Mouse (Mus musculus) neutrophil, adult 5-6 weeks (primary cell): ENCODE results near the gene Nipsnap3a. TPM values are rescaled to one million over a fixed set of nuclear protein-coding genes. Genes with fewer than 3 reads are reported as not detected.
A peak's percentile ranks its signal among the peaks of the same experiment; 100 is the strongest.

Experiments used
- ATAC-seq: fragments of 151-379, 151-347 bp; 2 replicates; pipeline ENCODE4 v1.8.0; 2017; ENCODE audit warnings: mild to moderate bottlenecking, moderate TSS enrichment; ENCODE audit not compliant: insufficient number of reproducible peaks, poor library complexity, low FRiP score, severe bottlenecking; ENCODE audit errors: extremely low read depth
- total RNA-seq: library from RNA; stranded (forward); fragments of 200-1000 nt; gene quantifications from 2 replicates; pipeline ENCODE4 v1.2.3, GENCODE M21; 2017

Nipsnap3a gene
- not detected in 2 replicates for total RNA-seq

- ATAC-seq: no peak
Measured at GRCm38 (mm10) chr4:52989248-52989647, at the start of gene Nipsnap3a. Gene Nipsnap3a, plus strand, starts transcription at chr4:52989272.

- ATAC-seq: no peak
Measured at GRCm38 (mm10) chr4:52946665-52947064, 42.4 kb upstream of the Nipsnap3a start.

- ATAC-seq: no peak
Measured at GRCm38 (mm10) chr4:52949005-52949404, 40.1 kb upstream of the Nipsnap3a start.

GRCm38 (mm10) chr4:52958693-52959092 lies 30.4 kb upstream of the Nipsnap3a start:
- ATAC-seq: no peak

GRCm38 (mm10) chr4:52964247-52964646 lies 24.8 kb upstream of the Nipsnap3a start, which contains the start of gene Olfr270:
Gene Olfr270, plus strand, starts transcription at chr4:52964547.
- no peak for ATAC-seq

GRCm38 (mm10) chr4:52985216-52985615 lies 3.9 kb upstream of the Nipsnap3a start:
- ATAC-seq: no peak

GRCm38 (mm10) chr4:52986266-52986665 lies 2.8 kb upstream of the Nipsnap3a start:
- ATAC-seq: no peak

GRCm38 (mm10) chr4:52999449-52999848 lies 10.4 kb downstream of the Nipsnap3a start:
- ATAC-seq: no peak

- ATAC-seq: no peak
Measured at GRCm38 (mm10) chr4:53000154-53000553, 11.1 kb downstream of the Nipsnap3a start.

- no peak for ATAC-seq
Measured at GRCm38 (mm10) chr4:53009183-53009582, 20.1 kb downstream of the Nipsnap3a start.

- ATAC-seq: no peak
Measured at GRCm38 (mm10) chr4:53009871-53010270, 20.8 kb downstream of the Nipsnap3a start.

- ATAC-seq: peak; percentile 94
Measured at GRCm38 (mm10) chr4:53011732-53012361, 22.8 kb downstream of the Nipsnap3a start, which contains the start of gene Nipsnap3b. Gene Nipsnap3b, plus strand, starts transcription at chr4:53011880.

GRCm38 (mm10) chr4:53014421-53014820 lies 25.3 kb downstream of the Nipsnap3a start:
- no peak for ATAC-seq

- no peak for ATAC-seq
Measured at GRCm38 (mm10) chr4:53015024-53015423, 26.0 kb downstream of the Nipsnap3a start.

GRCm38 (mm10) chr4:53018392-53018791 lies 29.3 kb downstream of the Nipsnap3a start:
- ATAC-seq: no peak

- ATAC-seq: no peak
Measured at GRCm38 (mm10) chr4:53023189-53023925, 34.3 kb downstream of the Nipsnap3a start.

GRCm38 (mm10) chr4:53024397-53024796 lies 35.3 kb downstream of the Nipsnap3a start:
- no peak for ATAC-seq

GRCm38 (mm10) chr4:53027811-53028210 lies 38.7 kb downstream of the Nipsnap3a start:
- no peak for ATAC-seq

GRCm38 (mm10) chr4:53030326-53030948 lies 41.4 kb downstream of the Nipsnap3a start:
- ATAC-seq: no peak

GRCm38 (mm10) chr4:53043819-53044218 lies 54.7 kb downstream of the Nipsnap3a start:
- no peak for ATAC-seq
